Mouse (Mus musculus): ENCODE results near the gene Ube2u. TPM values are rescaled to one million over a fixed set of nuclear protein-coding genes. Genes with fewer than 3 reads are reported as not detected.

Gene Ube2u
- polyA plus RNA-seq (2015; fragmentation: Nextera tagmentation; extraction: Ambion mirVana), result 0.14 and 0.46 TPM in 2 replicates

- TF ChIP-seq CTCF (IDR thresholded peaks at IDR 0.05) (no peak), EP300 (IDR thresholded peaks at IDR 0.05) (no peak)
- WGBS, result 22% methylated on average over 15 of the region's 15 CpGs
- Histone ChIP-seq H3K9ac (replicated peaks; ENCODE audit: low read depth) (no peak within 1 kb of the TSS), H3K36me3 (ENCODE audit: insufficient read depth, low read length) (no peaks in the 10 kb centered on the region), H3K9me3 (ENCODE audit: low read length) (no peaks in the 10 kb centered on the region), H3K4me2 (replicated peaks; ENCODE audit: low read depth, low read length) (peak within 1 kb of the TSS; percentile 29; the same call in 1 of the 2 replicates), H3K27ac (ENCODE audit: low read length) (no peak within 1 kb of the TSS), H3K4me3 (ENCODE audit: low read depth, low read length) (peak within 1 kb of the TSS; percentile 16; the same call in 1 of the 2 replicates), H3K4me1 (ENCODE audit: insufficient read depth, low read depth, low read length) (no peaks in the 10 kb centered on the region), H3K27me3 (replicated peaks; ENCODE audit: insufficient read depth, low read length) (no peaks in the 10 kb centered on the region)
- ATAC-seq, result peak; percentile 92
- DNase-seq (ENCODE audit: low spot score), result peak; percentile 84
Measured at GRCm38 (mm10) chr4:100478592-100479321, at the start of gene Ube2u. TSS of gene Ube2u (plus strand) at chr4:100478849.

- Histone ChIP-seq H3K27ac (ENCODE audit: low read length) (no peak overlapping the region), H3K4me3 (ENCODE audit: low read depth, low read length) (no peak overlapping the region), H3K4me2 (replicated peaks; ENCODE audit: low read depth, low read length) (peak overlapping the region; percentile 25; the same call in 1 of the 2 replicates), H3K9me3 (ENCODE audit: low read length) (no peaks in the 10 kb centered on the region), H3K36me3 (ENCODE audit: insufficient read depth, low read length) (no peaks in the 10 kb centered on the region), H3K27me3 (replicated peaks; ENCODE audit: insufficient read depth, low read length) (no peaks in the 10 kb centered on the region), H3K4me1 (ENCODE audit: insufficient read depth, low read depth, low read length) (no peaks in the 10 kb centered on the region; the same call in 1 of the 2 replicates), H3K9ac (replicated peaks; ENCODE audit: low read depth) (no peak overlapping the region)
- DNase-seq (ENCODE audit: low spot score), result peak; percentile 53
- ATAC-seq, result peak; percentile 9; the same call in 1 of the 2 replicates
- 49% methylated on average over 2 of the region's 2 CpGs for WGBS
- TF ChIP-seq EP300 (IDR thresholded peaks at IDR 0.05), result no peak
- no peak for TF ChIP-seq CTCF (IDR thresholded peaks at IDR 0.05)
Measured at GRCm38 (mm10) chr4:100429371-100429900, 49.2 kb upstream of the Ube2u start.

DNA sequence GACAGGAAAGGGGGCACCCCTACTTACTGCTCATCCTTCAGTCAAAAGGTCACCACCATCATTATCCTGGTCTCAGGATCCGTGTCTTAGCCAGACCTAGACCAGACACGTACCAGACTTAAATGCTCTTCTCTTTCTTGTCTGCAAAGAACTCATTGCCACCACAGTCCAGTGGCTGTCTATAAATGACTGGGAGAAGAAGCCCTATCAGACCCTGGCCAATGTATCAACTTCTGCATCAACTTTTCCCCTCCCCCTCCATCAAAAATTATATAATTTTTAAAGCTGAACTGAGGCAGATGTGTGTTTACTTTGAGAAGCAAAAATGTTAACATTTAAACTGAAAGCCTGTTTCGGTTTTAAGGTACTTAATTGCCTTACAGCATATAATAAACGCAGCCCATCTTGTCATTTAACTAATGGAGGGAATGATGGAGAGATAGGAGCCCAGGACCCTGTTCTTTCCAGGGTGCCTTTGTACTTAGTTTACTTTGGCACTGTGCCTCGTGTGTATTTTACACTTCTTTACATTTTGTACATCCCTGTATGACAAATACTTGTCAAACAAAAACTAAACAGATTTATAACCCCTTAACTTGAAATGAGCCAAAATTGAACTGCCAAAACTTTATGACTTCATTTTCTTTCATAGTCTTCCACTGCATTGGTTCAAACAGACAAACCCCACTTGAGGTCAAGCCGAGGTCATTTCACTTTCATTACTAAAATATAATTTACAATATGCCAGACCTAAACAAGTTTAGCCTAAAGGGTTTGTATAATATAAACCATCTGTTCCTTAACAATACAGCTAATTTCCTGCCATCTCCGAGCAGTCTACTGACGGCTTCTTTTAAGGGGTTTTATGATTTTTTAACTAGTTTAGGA lies 43.1 kb upstream of the Ube2u start:
- peak; percentile 48 for DNase-seq (ENCODE audit: low spot score)
- Histone ChIP-seq H3K27me3 (replicated peaks; ENCODE audit: insufficient read depth, low read length) (no peaks in the 10 kb centered on the region), H3K4me3 (ENCODE audit: low read depth, low read length) (no peak overlapping the region), H3K4me2 (replicated peaks; ENCODE audit: low read depth, low read length) (no peak overlapping the region), H3K36me3 (ENCODE audit: insufficient read depth, low read length) (no peaks in the 10 kb centered on the region), H3K9ac (replicated peaks; ENCODE audit: low read depth) (no peak overlapping the region), H3K4me1 (ENCODE audit: insufficient read depth, low read depth, low read length) (no peaks in the 10 kb centered on the region), H3K27ac (ENCODE audit: low read length) (no peak overlapping the region), H3K9me3 (ENCODE audit: low read length) (no peaks in the 10 kb centered on the region)
- TF ChIP-seq CTCF (IDR thresholded peaks at IDR 0.05) (no peak), EP300 (IDR thresholded peaks at IDR 0.05) (no peak)
- no peak; the same call in 1 of the 2 replicates for ATAC-seq
- WGBS, result 29% methylated on average over 8 of the region's 8 CpGs

DNA sequence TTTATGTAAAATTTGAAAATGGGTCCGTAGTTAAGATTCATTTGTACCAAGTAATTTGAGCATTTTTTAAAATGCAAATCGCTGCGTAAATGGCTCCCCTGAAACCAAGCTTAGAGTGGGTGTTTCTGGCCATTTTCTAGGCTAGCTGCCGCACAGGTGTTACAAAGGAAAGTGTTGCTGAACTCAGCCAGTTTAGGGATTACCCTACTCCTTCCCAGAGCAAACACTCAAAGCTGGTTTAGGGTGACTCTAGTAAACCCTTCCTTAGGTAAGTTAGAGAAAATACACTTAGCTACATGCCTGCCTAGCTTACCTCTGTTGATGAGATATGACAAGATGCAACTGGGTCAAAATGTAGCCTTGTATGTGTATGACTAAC lies 42.5 kb upstream of the Ube2u start:
- H3K27ac ChIP-seq (ENCODE audit: low read length), result no peak overlapping the region

DNA sequence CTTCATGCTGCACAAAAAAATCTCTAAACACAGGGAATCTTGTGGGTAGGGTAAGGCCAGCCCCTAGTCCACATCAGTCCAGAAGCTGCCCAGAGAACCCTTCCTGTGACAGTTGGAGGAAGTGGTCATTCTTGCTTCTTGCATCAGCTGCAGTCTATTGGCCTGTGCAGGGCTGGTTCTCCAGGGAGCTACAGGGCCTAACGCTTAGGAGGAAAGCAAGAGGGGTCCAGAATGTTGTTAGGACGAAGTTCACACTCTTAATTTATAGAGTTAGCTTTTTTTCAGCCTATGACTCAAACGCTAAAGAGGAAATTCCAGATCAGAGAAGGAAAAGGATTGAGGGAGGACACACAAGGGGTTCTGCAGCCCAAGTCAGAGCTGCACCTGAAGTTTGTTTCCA lies 31.8 kb upstream of the Ube2u start:
- TF ChIP-seq EP300 (IDR thresholded peaks at IDR 0.05), result no peak
- no peak for TF ChIP-seq CTCF (IDR thresholded peaks at IDR 0.05)
- no peaks in the 10 kb centered on the region for H3K4me1 ChIP-seq (ENCODE audit: insufficient read depth, low read depth, low read length)
- WGBS, result 38% methylated on average over 3 of the region's 3 CpGs
- no peak overlapping the region for H3K4me3 ChIP-seq (ENCODE audit: low read depth, low read length)
- H3K27ac ChIP-seq (ENCODE audit: low read length), result no peak overlapping the region
- H3K36me3 ChIP-seq (ENCODE audit: insufficient read depth, low read length), result no peaks in the 10 kb centered on the region
- H3K4me2 ChIP-seq (replicated peaks; ENCODE audit: low read depth, low read length), result no peak overlapping the region
- DNase-seq (ENCODE audit: low spot score) (no peak), ATAC-seq (no peak)
- no peaks in the 10 kb centered on the region for H3K27me3 ChIP-seq (replicated peaks; ENCODE audit: insufficient read depth, low read length)
- no peak overlapping the region for H3K9ac ChIP-seq (replicated peaks; ENCODE audit: low read depth)
- H3K9me3 ChIP-seq (ENCODE audit: low read length), result no peaks in the 10 kb centered on the region

More for the DNA sequence above, 42.5 kb upstream of the Ube2u start:
- DNase-seq (ENCODE audit: low spot score) (no peak), ATAC-seq (no peak)
- no peaks in the 10 kb centered on the region for H3K9me3 ChIP-seq (ENCODE audit: low read length)
- H3K4me3 ChIP-seq (ENCODE audit: low read depth, low read length), result no peak overlapping the region
- no peak overlapping the region for H3K4me2 ChIP-seq (replicated peaks; ENCODE audit: low read depth, low read length)
- H3K4me1 ChIP-seq (ENCODE audit: insufficient read depth, low read depth, low read length), result no peaks in the 10 kb centered on the region
- no peak overlapping the region for H3K9ac ChIP-seq (replicated peaks; ENCODE audit: low read depth)
- WGBS, result 49% methylated on average over 4 of the region's 4 CpGs
- no peaks in the 10 kb centered on the region for H3K27me3 ChIP-seq (replicated peaks; ENCODE audit: insufficient read depth, low read length)
- H3K36me3 ChIP-seq (ENCODE audit: insufficient read depth, low read length), result no peaks in the 10 kb centered on the region
- TF ChIP-seq CTCF (IDR thresholded peaks at IDR 0.05), result no peak
- no peak for TF ChIP-seq EP300 (IDR thresholded peaks at IDR 0.05)

All from lung, postnatal 0 days (tissue).